Mouse (Mus musculus) MEL (cell line): ENCODE measurements around the gene Eef1akmt2. TPM values are rescaled to one million over a fixed set of nuclear protein-coding genes. Genes with fewer than 3 reads are reported as not detected.
A peak's percentile ranks its signal among the peaks of the same experiment; 100 is the strongest.

ENCODE experiments used
- DNase-seq: peaks from one replicate; pipeline ENCODE4 v3.0.0; 2011; ENCODE audit warnings: low read depth, low spot score
- H3K27ac ChIP-seq: 2 replicates; pipeline ENCODE4 v1.5.1; 2012; ENCODE audit warnings: low read depth, mild to moderate bottlenecking, control low read depth, low read length, moderate library complexity; ENCODE audit not compliant: control insufficient read depth
- H3K27me3 ChIP-seq, 2 experiments: fragments of 150-350 bp in 1 of 2; sonication (generic) in 1 of 2; 2 replicates each; pipeline ENCODE4 v1.6.1; 2012; ENCODE audit warnings: low read length in 2 of 2, mild to moderate bottlenecking in 2 of 2, improper control_type of control experiment in 1 of 2, moderate library complexity in 1 of 2; ENCODE audit not compliant: insufficient read depth in 2 of 2, control insufficient read depth in 1 of 2
- H3K36me3 ChIP-seq, 2 experiments: 2 replicates each; pipeline ENCODE4 v1.6.1; 2012 to 2014; ENCODE audit warnings: low read length in 2 of 2, improper control_type of control experiment in 1 of 2, inconsistent platforms in 1 of 2, mild to moderate bottlenecking in 1 of 2; ENCODE audit not compliant: insufficient read depth in 2 of 2, control insufficient read depth in 1 of 2
- H3K4me1 ChIP-seq, 2 experiments: fragments of 150-350 bp in 1 of 2; sonication (generic) in 1 of 2; 2 replicates each; pipeline ENCODE4 v1.6.1; 2012; ENCODE audit warnings: low read length in 2 of 2, improper control_type of control experiment in 1 of 2, mild to moderate bottlenecking in 1 of 2; ENCODE audit not compliant: insufficient read depth in 2 of 2, control insufficient read depth in 1 of 2
- H3K4me3 ChIP-seq, 2 experiments: fragments of 150-350 bp in 1 of 2; sonication (generic) in 1 of 2; 2 replicates each; pipeline ENCODE4 v1.5.1; 2012; ENCODE audit warnings: low read depth in 2 of 2, low read length in 2 of 2, mild to moderate bottlenecking in 2 of 2, moderate library complexity in 2 of 2, control low read depth in 1 of 2, improper control_type of control experiment in 1 of 2; ENCODE audit not compliant: control insufficient read depth in 1 of 2, insufficient read depth in 1 of 2
- H3K79me2 ChIP-seq: 2 replicates; pipeline ENCODE4 v1.6.1; 2012; ENCODE audit warnings: mild to moderate bottlenecking, low read length, moderate library complexity; ENCODE audit not compliant: control insufficient read depth, poor library complexity, insufficient read depth
- H3K9ac ChIP-seq: 2 replicates; pipeline ENCODE4 v1.6.1; 2012; ENCODE audit warnings: low read depth, mild to moderate bottlenecking, control low read depth, low read length, moderate library complexity; ENCODE audit not compliant: control insufficient read depth, poor library complexity, severe bottlenecking
- H3K9me3 ChIP-seq: fragments of 150-350 bp; sonication (generic); replicated peaks from 2 replicates; pipeline ENCODE4 v1.6.1; 2012; ENCODE audit warnings: mild to moderate bottlenecking, low read length, improper control_type of control experiment, moderate library complexity; ENCODE audit not compliant: insufficient read depth
- CHD2 ChIP-seq: IDR thresholded peaks from 2 replicates; pipeline ENCODE4 v1.6.1; 2011; ENCODE audit warnings: low read length, improper control_type of control experiment
- CTCF ChIP-seq, 3 experiments: IDR thresholded peaks in 2 of 3; conservative IDR thresholded peaks in 1 of 3; 2 replicates each; pipeline ENCODE4 v1.5.1; 2011 to 2012; ENCODE audit warnings: low read length in 3 of 3, low read depth in 2 of 3, mild to moderate bottlenecking in 2 of 3, improper control_type of control experiment in 1 of 3, inconsistent platforms in 1 of 3, mixed read lengths in 1 of 3, moderate library complexity in 1 of 3; ENCODE audit not compliant: control insufficient read depth in 1 of 3, insufficient read depth in 1 of 3, poor library complexity in 1 of 3, severe bottlenecking in 1 of 3
- ETS1 ChIP-seq: IDR thresholded peaks from 2 replicates; pipeline ENCODE4 v1.6.1; 2012; ENCODE audit warnings: low read depth, mild to moderate bottlenecking, inconsistent platforms, low read length, improper control_type of control experiment, moderate library complexity
- GABPA ChIP-seq: IDR thresholded peaks from 2 replicates; pipeline ENCODE4 v1.6.1; 2012; ENCODE audit warnings: low read depth, mild to moderate bottlenecking, inconsistent platforms, low read length, improper control_type of control experiment, moderate library complexity
- GATA1 ChIP-seq: IDR thresholded peaks from 2 replicates; pipeline ENCODE4 v1.6.1; 2011; ENCODE audit warnings: low read depth, low read length, improper control_type of control experiment
- MAFK ChIP-seq: IDR thresholded peaks from 2 replicates; pipeline ENCODE4 v1.6.1; 2011; ENCODE audit warnings: low read depth, mild to moderate bottlenecking, low read length, improper control_type of control experiment, borderline replicate concordance
- MEF2A ChIP-seq: IDR thresholded peaks from 2 replicates; pipeline ENCODE4 v1.6.1; 2014; ENCODE audit warnings: low read depth, mild to moderate bottlenecking, inconsistent platforms, low read length, improper control_type of control experiment; ENCODE audit not compliant: poor library complexity, insufficient replicate concordance, severe bottlenecking; ENCODE audit errors: extremely low read depth
- MYB ChIP-seq: IDR thresholded peaks from 2 replicates; pipeline ENCODE4 v1.6.1; 2011; ENCODE audit warnings: mild to moderate bottlenecking, low read depth, low read length, improper control_type of control experiment
- POLR2A ChIP-seq, 2 experiments: IDR thresholded peaks; 2 replicates each; pipeline ENCODE4 v1.6.1; 2011 to 2012; ENCODE audit warnings: low read length in 2 of 2, mild to moderate bottlenecking in 2 of 2, control low read depth in 1 of 2, improper control_type of control experiment in 1 of 2, low read depth in 1 of 2, moderate library complexity in 1 of 2; ENCODE audit not compliant: control insufficient read depth in 1 of 2, insufficient read depth in 1 of 2, poor library complexity in 1 of 2
- POLR2AphosphoS2 ChIP-seq: IDR thresholded peaks from 2 replicates; pipeline ENCODE4 v1.6.1; 2011; ENCODE audit warnings: low read length, improper control_type of control experiment
- POLR2AphosphoS5 ChIP-seq: IDR thresholded peaks from 2 replicates; pipeline ENCODE4 v1.6.1; 2012; ENCODE audit warnings: low read depth, borderline replicate concordance, mild to moderate bottlenecking, inconsistent platforms, low read length, moderate library complexity, mixed read lengths
- RAD21 ChIP-seq: IDR thresholded peaks from 2 replicates; pipeline ENCODE4 v1.6.1; 2011; ENCODE audit warnings: mild to moderate bottlenecking, low read depth, low read length, improper control_type of control experiment
- SMC3 ChIP-seq: IDR thresholded peaks from 2 replicates; pipeline ENCODE4 v1.6.1; 2011; ENCODE audit warnings: low read depth, low read length, improper control_type of control experiment
- TAL1 ChIP-seq: IDR thresholded peaks from 2 replicates; pipeline ENCODE4 v1.6.1; 2012; ENCODE audit warnings: mild to moderate bottlenecking, inconsistent platforms, low read length, moderate library complexity, mixed read lengths
- TCF12 ChIP-seq: IDR thresholded peaks from 2 replicates; pipeline ENCODE4 v1.6.1; 2014; ENCODE audit warnings: low read depth, mild to moderate bottlenecking, inconsistent platforms, low read length, improper control_type of control experiment, moderate library complexity
- USF1 ChIP-seq: IDR thresholded peaks from 2 replicates; pipeline ENCODE4 v1.6.1; 2014; ENCODE audit warnings: low read depth, mild to moderate bottlenecking, inconsistent platforms, low read length, improper control_type of control experiment, moderate library complexity
- USF2 ChIP-seq, 2 experiments: IDR thresholded peaks; 2 replicates each; pipeline ENCODE4 v1.6.1; 2011 to 2012; ENCODE audit warnings: improper control_type of control experiment in 2 of 2, low read length in 2 of 2, borderline replicate concordance in 1 of 2, inconsistent platforms in 1 of 2, low read depth in 1 of 2, mild to moderate bottlenecking in 1 of 2; ENCODE audit not compliant: insufficient read depth in 1 of 2
- ZC3H11A ChIP-seq: IDR thresholded peaks from 2 replicates; pipeline ENCODE4 v1.6.1; 2012; ENCODE audit warnings: low read depth, mild to moderate bottlenecking, inconsistent platforms, low read length, improper control_type of control experiment
- ZKSCAN1 ChIP-seq: IDR thresholded peaks from 2 replicates; pipeline ENCODE4 v1.6.1; 2012; ENCODE audit warnings: low read depth, mild to moderate bottlenecking, inconsistent platforms, low read length, improper control_type of control experiment, moderate library complexity
- ZNF384 ChIP-seq: IDR thresholded peaks from 2 replicates; pipeline ENCODE4 v1.6.1; 2012; ENCODE audit warnings: low read depth, mild to moderate bottlenecking, inconsistent platforms, low read length, improper control_type of control experiment
- polyA plus RNA-seq, 2 experiments: library from polyadenylated mRNA; stranded (reverse) in 1 of 2; unstranded in 1 of 2; fragments of >175 nt in 1 of 2; fragments of >200 nt in 1 of 2; gene quantifications; 2 replicates each; pipeline versions ENCODE4 v1.2.1 to v1.2.4; 2012; ENCODE audit warnings: low replicate concordance in 2 of 2, low read depth in 1 of 2; ENCODE audit not compliant: insufficient read length in 2 of 2, insufficient read depth in 1 of 2, missing spikeins in 1 of 2
- total RNA-seq: library from RNA; depleted of rRNA; stranded (reverse); fragments of 300-350 nt; gene quantifications from 2 replicates; pipeline ENCODE4 v1.2.3, GENCODE M21; 2012

Eef1akmt2 gene
- total and polyA plus RNA-seq, 3 experiments, result 26.9 to 330 (median 27.0) TPM

GRCm38 (mm10) chr7:132853361-132853760 is 888 bp upstream of the Eef1akmt2 start:
- Histone ChIP-seq H3K4me3 (no peak overlapping the region), H3K27me3 (no peaks in the 10 kb centered on the region), H3K36me3 (peaks cover 3 to 18% of the 10 kb centered on the region in 2 experiments; a peak in 3 of 4 replicates), H3K4me1 (peaks cover 8% of the 10 kb centered on the region in 2 experiments), H3K27ac (no peak overlapping the region), H3K79me2 (peaks cover 3% of the 10 kb centered on the region)
- DNase-seq, result no peak
- TF ChIP-seq MYB (no peak), ZKSCAN1 (no peak), GATA1 (no peak), MEF2A (no peak), TCF12 (no peak), POLR2AphosphoS5 (no peak), ETS1 (no peak), MAFK (no peak), USF1 (no peak), POLR2AphosphoS2 (no peak), RAD21 (no peak)
- TF ChIP-seq, all 39 proteins: peak for 0
- Histone ChIP-seq H3K9ac (no peak overlapping the region; the same call in 1 of the 2 replicates), H3K9me3 (no peaks in the 10 kb centered on the region)

- TF ChIP-seq TCF12 (no peak), TAL1 (peak; percentile 41), CHD2 (no peak), MAFK (no peak), POLR2AphosphoS5 (no peak)
- TF ChIP-seq, all 39 proteins: peak for 1
- DNase-seq, result peak; percentile 33
- H3K4me3 ChIP-seq, result no peak overlapping the region
- H3K9ac ChIP-seq, result no peak overlapping the region
- H3K79me2 ChIP-seq, result no peaks in the 10 kb centered on the region
- no peaks in the 10 kb centered on the region for H3K27me3 ChIP-seq
- H3K36me3 ChIP-seq, result no peaks in the 10 kb centered on the region; a peak in 2 of 4 replicates
- no peaks in the 10 kb centered on the region for H3K9me3 ChIP-seq
- H3K4me1 ChIP-seq, result no peaks in the 10 kb centered on the region
- H3K27ac ChIP-seq, result no peak overlapping the region
These were observed 9.3 kb downstream of the Eef1akmt2 start for GRCm38 (mm10) chr7:132843152-132843551.

- Histone ChIP-seq H3K4me3 (no peak overlapping the region), H3K79me2 (no peaks in the 10 kb centered on the region), H3K36me3 (no peaks in the 10 kb centered on the region; a peak in 2 of 4 replicates), H3K9me3 (no peaks in the 10 kb centered on the region), H3K9ac (no peak overlapping the region), H3K27me3 (no peaks in the 10 kb centered on the region), H3K4me1 (no peaks in the 10 kb centered on the region), H3K27ac (no peak overlapping the region)
- TF ChIP-seq GABPA (no peak), ETS1 (no peak), SMC3 (no peak), POLR2AphosphoS2 (no peak), ZNF384 (no peak), ZKSCAN1 (no peak), ZC3H11A (no peak), MYB (no peak), USF2 (IDR thresholded peaks at IDR 0.05; ENCODE audit: borderline replicate concordance in 1 of 2, insufficient read depth in 1 of 2, low read depth in 1 of 2, low read length in 2 of 2) (no peak), CTCF (IDR thresholded peaks at IDR 0.05 in 2 of 3, conservative IDR thresholded peaks at IDR 0.05 in 1 of 3; ENCODE audit: control insufficient read depth in 1 of 3, insufficient read depth in 1 of 3, low read depth in 2 of 3, low read length in 3 of 3, poor library complexity in 1 of 3, severe bottlenecking in 1 of 3) (no peak), POLR2A (IDR thresholded peaks at IDR 0.05; ENCODE audit: control insufficient read depth in 1 of 2, insufficient read depth in 1 of 2, low read depth in 1 of 2, low read length in 2 of 2, poor library complexity in 1 of 2) (no peak), MEF2A (no peak)
- DNase-seq, result no peak
These were observed 10.0 kb downstream of the Eef1akmt2 start for GRCm38 (mm10) chr7:132842455-132842854.
